Mouse (Mus musculus): ENCODE results near the gene 1700025G04Rik.

- TF ChIP-seq CTCF (IDR thresholded peaks at IDR 0.05; ENCODE audit: low read depth) (no peak), EP300 (IDR thresholded peaks at IDR 0.05; ENCODE audit: low read depth) (no peak)
Measured at GRCm38 (mm10) chr1:151819190-151819589, 270.7 kb downstream of the 1700025G04Rik start.
